Mouse (Mus musculus) testis, adult 2 months (tissue): ENCODE results near the gene Ddx18.

Experiments used
- CTCF ChIP-seq: fragments of 200-500 bp; IDR thresholded peaks from 2 replicates; pipeline ENCODE4 v1.5.1; 2012; ENCODE audit warnings: low read depth, mild to moderate bottlenecking, inconsistent platforms, low read length, moderate library complexity; ENCODE audit not compliant: control insufficient read depth, insufficient read depth, insufficient replicate concordance
- POLR2A ChIP-seq: fragments of 200-500 bp; IDR thresholded peaks from 2 replicates; pipeline ENCODE4 v1.6.1; 2012; ENCODE audit warnings: low read depth, mild to moderate bottlenecking, inconsistent platforms, low read length, moderate library complexity; ENCODE audit not compliant: control insufficient read depth

GRCm38 (mm10) chr1:121570522-121570921, 2.7 kb upstream of the Ddx18 start:
- no peak for TF ChIP-seq POLR2A
- TF ChIP-seq CTCF = no peak
